Mouse (Mus musculus) ES-E14 (cell line): ENCODE measurements around the gene Foxo4. TPM values are rescaled to one million over a fixed set of nuclear protein-coding genes. Genes with fewer than 3 reads are reported as not detected.

Experiments
- DNase-seq: peaks from one replicate; pipeline ENCODE4 v3.0.0-alpha.2; 2013; ENCODE audit warnings: low read depth, low spot score
- H3K27ac ChIP-seq: 2 replicates; pipeline ENCODE4 v1.5.1; 2012; ENCODE audit warnings: low read depth, mild to moderate bottlenecking, low read length, moderate library complexity, mixed read lengths; ENCODE audit not compliant: poor library complexity, insufficient read depth, severe bottlenecking
- H3K36me3 ChIP-seq: 2 replicates; pipeline ENCODE4 v1.6.1; 2012; ENCODE audit warnings: mild to moderate bottlenecking, low read length, moderate library complexity, mixed read lengths; ENCODE audit not compliant: control insufficient read depth, poor library complexity, insufficient read depth, severe bottlenecking
- H3K4me1 ChIP-seq, 2 experiments: fragments of 150-350 bp in 1 of 2; sonication (generic) in 1 of 2; 2 replicates each; pipeline ENCODE4 v1.6.1; 2012; ENCODE audit warnings: low read length in 2 of 2, mild to moderate bottlenecking in 1 of 2, mixed read lengths in 1 of 2; ENCODE audit not compliant: control insufficient read depth in 2 of 2, insufficient read depth in 2 of 2, poor library complexity in 1 of 2
- H3K4me3 ChIP-seq, 2 experiments: fragments of 150-350 bp in 1 of 2; sonication (generic) in 1 of 2; 2 replicates each; pipeline ENCODE4 v1.5.1; 2012; ENCODE audit warnings: low read length in 2 of 2, low read depth in 1 of 2, mild to moderate bottlenecking in 1 of 2, mixed read lengths in 1 of 2; ENCODE audit not compliant: insufficient read depth in 1 of 2, poor library complexity in 1 of 2, severe bottlenecking in 1 of 2
- H3K9ac ChIP-seq: 2 replicates; pipeline ENCODE4 v1.6.1; 2012; ENCODE audit warnings: low read depth, mild to moderate bottlenecking, low read length, mixed read lengths; ENCODE audit not compliant: poor library complexity, insufficient read depth, severe bottlenecking
- H3K9me3 ChIP-seq: fragments of 150-350 bp; sonication (generic); 2 replicates; pipeline ENCODE4 v1.6.1; 2012; ENCODE audit warnings: low read depth, mild to moderate bottlenecking, low read length; ENCODE audit not compliant: control insufficient read depth, insufficient read depth
- CHD2 ChIP-seq: IDR thresholded peaks from 2 replicates; pipeline ENCODE4 v1.6.1; 2014; ENCODE audit warnings: mild to moderate bottlenecking, low read depth, low read length, inconsistent platforms
- HCFC1 ChIP-seq: IDR thresholded peaks from 2 replicates; pipeline ENCODE4 v1.6.1; 2012; ENCODE audit warnings: low read length, inconsistent platforms, borderline replicate concordance; ENCODE audit not compliant: insufficient read depth
- MAFK ChIP-seq: IDR thresholded peaks from 2 replicates; pipeline ENCODE4 v1.6.1; 2014; ENCODE audit warnings: mild to moderate bottlenecking, low read depth, low read length, inconsistent platforms; ENCODE audit not compliant: insufficient read depth
- ZC3H11A ChIP-seq: IDR thresholded peaks from 2 replicates; pipeline ENCODE4 v1.6.1; 2012; ENCODE audit warnings: low read depth, mild to moderate bottlenecking, inconsistent platforms, low read length, borderline replicate concordance
- ZNF384 ChIP-seq: IDR thresholded peaks from 2 replicates; pipeline ENCODE4 v1.6.1; 2012; ENCODE audit warnings: low read depth, low read length, inconsistent platforms
- in situ Hi-C, 2 experiments: fragments of 600-800 bp; cut with MboI; formaldehyde crosslinking; loops; one replicate each; pipeline ENCODE4 v1.15.1; 2025; ENCODE audit warnings: low sequenced_read_pairs in 2 of 2, inconsistent platforms in 1 of 2; ENCODE audit not compliant: unreplicated experiment in 2 of 2
- total RNA-seq: library from RNA; depleted of rRNA; stranded (reverse); fragments of 300-350 nt; gene quantifications from 2 replicates; pipeline ENCODE4 v1.2.3, GENCODE M21; 2012; rRNA removed

The Foxo4 gene
- total RNA-seq, 1 experiment, result 38.9 TPM

DNA sequence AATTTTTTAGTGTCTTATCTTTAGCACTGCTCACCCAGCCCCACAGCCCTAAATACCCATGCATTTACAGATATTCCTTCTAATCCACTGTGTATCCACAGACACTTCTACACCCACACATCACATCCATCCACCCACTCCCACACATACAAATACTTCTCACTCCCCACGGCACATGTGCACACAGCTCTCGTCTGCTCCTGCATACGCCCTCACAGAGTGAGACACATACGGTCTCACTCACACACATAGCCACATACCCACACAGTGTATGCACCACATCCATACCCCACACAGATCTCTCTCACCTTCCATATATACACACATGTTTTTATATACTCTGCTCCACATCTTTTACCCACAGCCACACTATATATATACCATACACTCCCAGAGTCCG, 55.0 kb downstream of the Foxo4 start:
- H3K36me3 ChIP-seq, result no peaks in the 10 kb centered on the region
- no peaks in the 10 kb centered on the region for H3K9me3 ChIP-seq
- DNase-seq, result no peak
- in situ Hi-C loops, result no loop called here
- H3K9ac ChIP-seq, result no peak overlapping the region
- H3K27ac ChIP-seq, result no peak overlapping the region
- TF ChIP-seq CHD2 (no peak), ZC3H11A (no peak), MAFK (no peak), HCFC1 (no peak), ZNF384 (no peak)
- H3K4me1 ChIP-seq, result no peaks in the 10 kb centered on the region
- no peak overlapping the region for H3K4me3 ChIP-seq

Other genes with a start within 250 kb of the Foxo4 start
- 3.4 and 6.5 TPM in 2 replicates for gene Tex11, start 194.9 kb upstream of the Foxo4 start, total RNA-seq
- gene Slc7a3, start 168.5 kb upstream of the Foxo4 start, total RNA-seq, result 296 and 570 TPM in 2 replicates
- 26.3 and 34.8 TPM in 2 replicates for gene Snx12, start 32.0 kb upstream of the Foxo4 start, total RNA-seq
- not detected in 2 replicates for gene Gm614, start 9.5 kb downstream of the Foxo4 start, total RNA-seq
- gene Il2rg, start 13.7 kb downstream of the Foxo4 start, total RNA-seq, result 2.0 and 2.6 TPM in 2 replicates
- gene Gm20489, start 14.5 kb downstream of the Foxo4 start, total RNA-seq, result not detected in 2 replicates
- gene Med12, start 19.5 kb downstream of the Foxo4 start, total RNA-seq, result 26.7 and 27.0 TPM in 2 replicates
- gene Nlgn3, start 44.6 kb downstream of the Foxo4 start, total RNA-seq, result 0.13 and 2.0 TPM in 2 replicates
- 6.3 and 16.9 TPM in 2 replicates for gene Gjb1, start 121.8 kb downstream of the Foxo4 start, total RNA-seq
- 53.9 and 62.5 TPM in 2 replicates for gene Zmym3, start 166.3 kb downstream of the Foxo4 start, total RNA-seq
- 259 and 271 TPM in 2 replicates for gene Nono, start 174.8 kb downstream of the Foxo4 start, total RNA-seq
- 2.2 and 2.8 TPM in 2 replicates for gene Itgb1bp2, start 194.6 kb downstream of the Foxo4 start, total RNA-seq